Mouse (Mus musculus): Measurements from ENCODE around the gene Srrt.

GRCm38 (mm10) chr5:137352011-137352975 lies 44.8 kb upstream of the Srrt start:
- TF ChIP-seq MAFK (IDR thresholded peaks at IDR 0.05; ENCODE audit: insufficient read depth, low read depth, low read length) (no peak), CHD2 (IDR thresholded peaks at IDR 0.05; ENCODE audit: low read depth, low read length) (no peak), HCFC1 (IDR thresholded peaks at IDR 0.05; ENCODE audit: borderline replicate concordance, insufficient read depth, low read length) (no peak), ZC3H11A (IDR thresholded peaks at IDR 0.05; ENCODE audit: borderline replicate concordance, low read depth, low read length) (no peak)

Measured in ES-E14 (cell line).